Mouse (Mus musculus) stomach, embryonic 14.5 days (tissue): ENCODE data around the gene Sirt7. TPM values are rescaled to one million over a fixed set of nuclear protein-coding genes. Genes with fewer than 3 reads are reported as not detected.

Experiments used
- microRNA-seq: library from miRNA; unstranded; fragments of <30 nt; microRNA quantifications from one replicate; pipeline ENCODE4, GENCODE M21; 2016
- polyA plus RNA-seq: library from polyadenylated mRNA; unstranded; fragments of >200 nt; fragmentation: Nextera tagmentation; extraction: Ambion mirVana; gene quantifications from 2 replicates; pipeline ENCODE4 v1.2.1, GENCODE M21; 2014

The Sirt7 gene
- polyA plus RNA-seq, 1 experiment from 2014 or later: 36.1 TPM

Small RNA genes within 50 kb of the gene (microRNA-seq; reads per million reads assigned to microRNA genes)
- gene Mir6936: not detected

Other genes with a start within 250 kb of the Sirt7 start
- gene Faap100, start 246.5 kb downstream of the Sirt7 start, polyA plus RNA-seq: 35.7 and 40.2 TPM in 2 replicates
- gene Nploc4, start 187.5 kb downstream of the Sirt7 start, polyA plus RNA-seq: 32.9 and 37.0 TPM in 2 replicates
- not detected in 2 replicates for gene Tspan10, start 182.6 kb downstream of the Sirt7 start, polyA plus RNA-seq
- gene Pde6g, start 171.7 kb downstream of the Sirt7 start, polyA plus RNA-seq: 0.21 TPM in 1 of 2 replicates, not detected in the other
- gene Oxld1, start 167.2 kb downstream of the Sirt7 start, polyA plus RNA-seq: 15.0 and 15.3 TPM in 2 replicates
- gene Ccdc137, start 167.1 kb downstream of the Sirt7 start, polyA plus RNA-seq: 30.9 and 31.1 TPM in 2 replicates
- 43.3 and 49.4 TPM in 2 replicates for gene Arl16, start 157.6 kb downstream of the Sirt7 start, polyA plus RNA-seq
- 150 and 153 TPM in 2 replicates for gene Mrpl12, start 140.6 kb downstream of the Sirt7 start, polyA plus RNA-seq
- gene Slc25a10, start 133.4 kb downstream of the Sirt7 start, polyA plus RNA-seq: 66.5 and 75.1 TPM in 2 replicates
- 1.2 and 1.9 TPM in 2 replicates for gene Gcgr, start 94.5 kb downstream of the Sirt7 start, polyA plus RNA-seq
- gene Mcrip1, start 75.5 kb downstream of the Sirt7 start, polyA plus RNA-seq: 229 and 239 TPM in 2 replicates
- gene Ppp1r27, start 74.1 kb downstream of the Sirt7 start, polyA plus RNA-seq: not detected in 2 replicates
- 768 and 850 TPM in 2 replicates for gene P4hb, start 52.0 kb downstream of the Sirt7 start, polyA plus RNA-seq
- gene Arhgdia, start 43.6 kb downstream of the Sirt7 start, polyA plus RNA-seq: 575 and 578 TPM in 2 replicates
- 314 and 411 TPM in 2 replicates for gene Alyref, start 26.9 kb downstream of the Sirt7 start, polyA plus RNA-seq
- 234 and 267 TPM in 2 replicates for gene Anapc11, start 26.8 kb downstream of the Sirt7 start, polyA plus RNA-seq
- 13.0 and 13.7 TPM in 2 replicates for gene Npb, start 16.8 kb downstream of the Sirt7 start, polyA plus RNA-seq
- gene Pcyt2, start 7.3 kb downstream of the Sirt7 start, polyA plus RNA-seq: 119 and 135 TPM in 2 replicates
- gene Mafg, start 8.4 kb upstream of the Sirt7 start, polyA plus RNA-seq: 21.2 and 25.0 TPM in 2 replicates
- gene Pycr1, start 18.5 kb upstream of the Sirt7 start, polyA plus RNA-seq: 28.1 and 28.6 TPM in 2 replicates
- not detected in 2 replicates for gene Myadml2, start 22.9 kb upstream of the Sirt7 start, polyA plus RNA-seq
- 14.0 and 14.2 TPM in 2 replicates for gene Notum, start 35.9 kb upstream of the Sirt7 start, polyA plus RNA-seq
- 115 and 116 TPM in 2 replicates for gene Aspscr1, start 47.7 kb upstream of the Sirt7 start, polyA plus RNA-seq
- gene Cenpx, start 88.5 kb upstream of the Sirt7 start, polyA plus RNA-seq: 152 and 165 TPM in 2 replicates
- gene Lrrc45, start 88.7 kb upstream of the Sirt7 start, polyA plus RNA-seq: 48.6 and 55.2 TPM in 2 replicates
- gene Rac3, start 96.2 kb upstream of the Sirt7 start, polyA plus RNA-seq: 11.1 and 11.7 TPM in 2 replicates
- 33.2 TPM in 2 replicates for gene Dcxr, start 102.0 kb upstream of the Sirt7 start, polyA plus RNA-seq
- 36.9 and 46.6 TPM in 2 replicates for gene Cbr2, start 106.9 kb upstream of the Sirt7 start, polyA plus RNA-seq
- 3.6 and 5.4 TPM in 2 replicates for gene Hmga1b, start 137.6 kb upstream of the Sirt7 start, polyA plus RNA-seq
- gene Rfng, start 159.0 kb upstream of the Sirt7 start, polyA plus RNA-seq: 27.8 and 29.5 TPM in 2 replicates
- gene Gps1, start 159.0 kb upstream of the Sirt7 start, polyA plus RNA-seq: 218 and 224 TPM in 2 replicates
- gene Dus1l, start 171.2 kb upstream of the Sirt7 start, polyA plus RNA-seq: 59.7 and 66.9 TPM in 2 replicates
- gene Fasn, start 199.3 kb upstream of the Sirt7 start, polyA plus RNA-seq: 69.0 and 70.9 TPM in 2 replicates